Mouse (Mus musculus): ENCODE data around the gene Gnb2. TPM values are rescaled to one million over a fixed set of nuclear protein-coding genes. Genes with fewer than 3 reads are reported as not detected.

The Gnb2 gene
- total RNA-seq, 2 experiments from 2014 or later: 607 to 661 TPM

- no peak for DNase-seq (ENCODE audit: low spot score in 2 of 2)
Observed at GRCm38 (mm10) chr5:137523396-137524250, 9.7 kb downstream of the Gnb2 start.

GRCm38 (mm10) chr5:137522711-137523110 is 10.6 kb downstream of the Gnb2 start:
- no peak for DNase-seq (ENCODE audit: low spot score in 2 of 2)

DNA sequence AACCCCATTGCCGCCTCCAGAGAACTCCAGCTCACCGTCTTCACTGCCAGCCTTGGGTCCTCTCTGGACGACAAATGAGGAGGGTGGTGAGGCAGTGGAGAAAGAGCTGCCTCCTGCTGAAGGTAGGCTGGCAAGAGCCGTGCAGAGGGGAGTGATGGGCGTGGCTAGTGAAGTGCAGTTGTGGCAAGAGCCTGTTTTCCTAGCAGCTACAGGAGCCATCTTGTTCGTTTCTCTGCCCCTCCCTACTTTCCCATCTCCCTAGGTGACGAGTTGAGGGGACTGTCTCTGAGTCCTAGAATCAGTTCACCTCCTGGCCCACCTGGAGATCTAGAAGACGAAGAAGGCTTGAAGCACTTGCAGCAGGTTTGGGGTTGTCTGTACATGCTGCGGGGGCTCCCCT is 11.4 kb downstream of the Gnb2 start:
- no peak for DNase-seq (ENCODE audit: low spot score in 2 of 2)

DNA sequence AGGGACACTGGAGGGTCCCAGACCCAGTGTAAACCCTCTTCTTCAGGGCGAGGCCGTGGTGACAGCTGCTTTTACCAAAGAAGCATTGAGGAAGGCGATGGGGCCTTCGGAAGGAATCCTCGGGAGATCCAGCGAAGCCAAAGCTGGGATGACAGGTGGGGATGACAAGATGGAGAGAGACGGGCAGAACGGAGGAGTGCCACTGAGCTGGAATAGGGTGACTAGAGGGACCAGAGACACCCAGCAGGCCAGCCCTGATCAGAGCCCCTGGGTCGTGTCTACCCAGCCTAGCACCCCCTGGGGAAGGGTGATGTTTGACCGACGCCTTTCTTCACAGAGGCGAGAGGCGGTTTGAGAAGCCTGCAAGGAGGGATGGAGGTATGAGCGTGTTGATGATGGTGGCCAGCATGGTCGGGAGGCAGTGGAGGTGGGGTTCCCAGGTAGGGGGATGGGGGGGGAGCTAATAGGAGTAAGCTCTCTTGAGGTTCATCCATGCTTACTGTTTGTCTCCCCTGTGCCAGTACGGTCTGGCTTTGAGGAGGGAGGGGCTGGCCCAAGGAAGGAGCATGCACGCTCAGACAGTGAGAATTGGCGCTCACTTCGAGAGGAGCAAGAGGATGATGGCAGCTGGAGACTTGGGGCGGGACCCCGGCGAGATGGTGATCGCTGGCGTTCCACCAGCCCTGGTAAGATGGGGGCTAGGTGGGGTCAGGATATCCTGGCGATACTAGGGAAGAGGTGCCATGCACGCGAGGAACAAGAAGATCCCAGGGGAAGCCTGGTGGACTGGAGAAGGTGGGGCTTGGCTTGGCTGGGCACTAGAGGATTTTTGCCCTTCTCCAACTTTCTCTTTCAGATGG is 13.4 kb downstream of the Gnb2 start:
- DNase-seq (ENCODE audit: low spot score in 2 of 2): no peak

DNA sequence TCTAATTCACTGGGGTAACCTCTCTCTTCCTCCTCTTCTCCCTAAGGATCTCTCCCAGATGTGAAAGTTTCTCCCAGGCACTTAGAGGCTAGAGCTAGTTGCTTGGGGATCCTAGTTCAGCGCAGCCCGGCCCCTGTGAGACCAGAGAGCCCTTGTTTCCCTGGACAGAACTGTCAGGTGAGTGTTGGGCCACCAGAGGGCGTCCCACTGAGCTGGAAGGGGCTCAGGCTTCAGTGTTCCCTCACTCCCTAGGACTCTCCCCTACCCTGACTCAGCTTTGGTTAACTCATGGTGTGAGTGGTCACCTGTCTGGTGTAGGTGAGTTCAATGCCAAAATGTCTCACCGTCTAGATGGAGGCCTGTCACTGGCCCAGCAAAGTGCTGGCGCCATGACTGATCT is 14.9 kb downstream of the Gnb2 start, which contains the start of gene Gigyf1:
Gigyf1 (plus strand) TSS at position 113 of the 400 bp plus-strand sequence.
- DNase-seq (ENCODE audit: low spot score in 2 of 2): peak in 1 of 2 experiments; percentile 38

DNA sequence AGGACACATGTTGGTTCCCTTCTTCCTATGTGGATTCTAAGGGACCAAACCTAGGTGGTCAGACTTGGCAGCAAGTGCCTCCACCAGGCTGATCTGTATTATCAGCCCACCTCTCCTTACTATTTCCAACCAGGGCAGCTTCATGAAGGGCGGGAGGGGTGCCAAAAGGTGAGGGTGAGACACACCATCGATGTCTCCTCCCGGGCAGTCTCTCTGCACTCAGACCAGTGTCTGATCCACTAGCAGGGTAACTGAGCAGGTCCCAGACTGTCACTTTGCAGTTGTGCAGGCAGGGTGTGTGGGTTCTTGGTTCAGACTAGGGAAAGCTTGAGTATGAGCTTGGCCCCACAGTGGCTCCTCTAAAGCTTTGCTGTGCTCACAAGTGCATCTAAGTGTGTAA is 18.5 kb downstream of the Gnb2 start:
- no peak for DNase-seq (ENCODE audit: low spot score in 2 of 2)

DNA sequence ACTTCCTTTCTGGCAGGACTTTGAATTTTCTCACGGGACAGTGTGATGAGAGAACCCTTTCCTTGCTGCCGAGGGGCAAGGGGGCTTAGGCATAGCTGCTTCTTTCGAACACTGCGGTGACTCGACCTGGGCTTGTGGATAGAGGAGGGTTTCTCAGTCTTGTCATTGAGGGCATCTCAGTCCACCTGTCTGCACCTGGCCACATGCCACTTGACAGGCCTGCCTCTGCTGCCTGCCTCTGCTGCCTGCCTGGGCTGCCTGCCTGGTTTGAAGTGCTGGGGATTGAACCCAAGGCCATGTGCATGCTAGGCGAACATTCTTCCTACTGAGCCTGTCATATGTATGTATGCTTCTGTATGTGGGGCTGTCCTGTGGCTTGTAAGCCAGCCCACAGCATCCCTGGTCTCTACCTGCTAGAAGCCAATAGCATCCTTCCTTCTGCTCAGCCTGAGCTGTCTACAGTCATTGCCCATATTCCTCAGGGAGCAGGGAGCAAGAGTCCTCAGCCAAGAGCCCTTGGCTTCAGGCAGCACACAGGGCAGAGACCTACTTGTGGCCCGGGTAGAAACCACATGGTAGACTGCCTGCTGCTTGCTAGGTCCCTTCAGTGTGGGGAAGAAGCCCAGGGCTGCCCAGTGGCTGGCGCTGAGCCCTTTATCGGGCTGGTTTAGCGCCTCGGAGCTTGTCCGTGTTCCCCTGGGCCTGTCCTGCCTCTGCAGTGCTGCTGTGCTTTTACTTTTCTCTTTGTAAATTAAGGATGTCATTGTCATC is 19.2 kb downstream of the Gnb2 start:
- DNase-seq (ENCODE audit: low spot score in 2 of 2): no peak

DNA sequence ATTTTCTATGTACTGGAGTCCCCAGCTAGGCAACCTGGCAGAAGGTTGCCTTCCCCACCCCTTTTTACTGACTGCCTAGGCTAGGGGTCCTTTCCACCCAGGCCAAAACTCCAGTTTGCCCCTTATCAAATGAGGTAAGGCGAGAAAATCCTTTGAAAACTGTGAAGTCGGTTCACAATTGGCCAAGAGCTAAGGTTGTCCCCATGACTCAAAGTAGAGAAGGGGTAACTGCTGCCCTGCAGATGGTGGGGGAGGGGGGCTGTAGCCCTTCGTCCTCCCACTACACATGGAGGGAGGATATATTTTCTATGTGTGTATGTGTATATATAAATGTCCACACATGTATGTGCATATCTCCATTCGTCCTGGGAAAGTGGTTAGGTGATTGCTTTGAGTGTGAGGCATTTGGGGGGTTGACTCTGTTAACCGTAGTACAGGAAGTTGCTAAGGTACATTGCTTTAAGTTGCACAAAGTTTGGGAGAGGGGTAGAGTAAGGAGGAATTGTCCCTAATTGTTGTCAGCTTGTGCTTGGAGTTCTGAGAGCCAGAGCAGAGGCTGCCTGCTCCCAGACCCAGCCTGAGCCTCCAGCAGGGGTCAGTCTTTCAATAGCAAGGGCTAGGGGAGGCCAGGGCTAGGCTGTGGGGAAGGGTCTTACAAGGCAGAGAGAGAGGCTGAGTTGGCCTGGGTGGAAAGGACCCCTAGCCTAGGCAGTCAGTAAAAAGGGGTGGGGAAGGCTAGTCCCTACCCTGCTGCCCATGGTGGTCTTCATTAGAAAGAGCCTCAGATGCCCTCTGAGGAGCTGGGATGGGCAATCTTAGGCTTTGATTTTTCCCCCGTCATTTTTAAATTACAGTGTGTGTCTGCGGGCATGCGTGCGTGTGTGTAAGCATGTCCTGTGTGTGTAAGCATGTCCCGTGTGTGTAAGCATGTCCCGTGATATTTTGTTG is 20.2 kb downstream of the Gnb2 start:
- DNase-seq (ENCODE audit: low spot score in 2 of 2): no peak

DNA sequence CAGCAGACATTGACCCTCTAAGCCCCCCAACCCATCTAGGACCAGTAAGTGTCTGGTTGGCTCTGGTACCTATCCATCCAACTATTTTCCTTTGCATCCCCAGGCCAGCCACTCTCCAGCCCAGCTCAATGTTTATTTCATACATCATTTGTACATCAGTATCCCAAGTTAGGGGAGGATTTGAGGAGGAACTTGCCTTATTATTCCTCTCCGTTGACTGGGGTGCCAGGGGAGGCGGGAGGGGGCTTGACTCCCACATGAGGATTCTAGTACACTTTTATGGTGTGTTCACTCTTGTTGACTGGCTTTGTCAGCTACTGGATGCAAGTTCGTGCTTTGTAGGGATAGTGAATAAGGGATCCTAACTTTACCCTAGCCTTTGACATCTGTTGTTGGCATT is 21.6 kb downstream of the Gnb2 start:
- no peak for DNase-seq (ENCODE audit: low spot score in 2 of 2)

- peak in 1 of 2 experiments; percentile 52 for DNase-seq (ENCODE audit: low spot score in 2 of 2)
Observed at GRCm38 (mm10) chr5:137510573-137511390, 22.5 kb downstream of the Gnb2 start.

- peak; percentile 72 to 82 for DNase-seq (ENCODE audit: low spot score in 2 of 2)
Observed at GRCm38 (mm10) chr5:137510014-137510501, 23.3 kb downstream of the Gnb2 start.

DNA sequence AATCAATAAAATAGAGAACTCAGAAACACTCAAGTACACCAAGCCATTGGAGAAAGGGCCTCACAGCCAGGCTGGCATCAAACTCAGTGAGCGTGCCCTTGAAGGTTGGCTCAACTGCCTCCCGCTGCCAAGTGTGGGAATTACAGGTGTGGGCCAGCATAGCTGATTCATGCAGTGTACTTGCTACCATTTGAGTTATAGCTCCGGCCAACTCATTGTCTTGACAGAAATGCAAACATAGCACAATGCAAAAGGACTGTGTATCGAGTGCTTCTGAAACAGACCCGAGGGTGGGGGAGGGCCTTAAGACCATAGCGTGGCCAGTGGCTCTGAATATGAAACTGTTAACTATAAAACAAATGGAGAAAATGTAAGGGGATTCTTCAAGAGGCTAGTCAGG is 29.3 kb downstream of the Gnb2 start:
- no peak for DNase-seq (ENCODE audit: low spot score in 2 of 2)

DNA sequence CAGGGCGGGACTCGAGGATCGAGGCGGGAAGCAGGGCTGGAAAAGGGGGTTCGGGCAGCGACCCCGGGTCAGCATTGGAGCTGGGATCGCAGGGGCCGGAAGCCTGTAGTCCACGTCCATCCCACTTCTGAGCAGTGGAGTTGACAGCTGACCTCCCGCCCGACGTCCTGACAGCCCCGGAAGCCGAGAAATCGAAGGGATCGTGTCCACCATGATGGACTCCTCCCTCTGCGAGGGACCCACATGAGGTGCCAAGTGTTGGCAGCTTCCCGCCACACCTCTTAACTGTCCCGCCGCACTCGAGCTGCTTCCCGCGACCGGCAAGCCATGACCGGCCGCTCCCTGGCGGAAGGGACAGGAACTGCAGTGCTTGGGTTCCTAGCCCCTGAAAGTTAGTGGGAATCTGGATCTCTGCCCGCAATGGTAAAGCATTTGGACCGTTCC is 30.6 kb downstream of the Gnb2 start:
- peak; percentile 75 to 77 for DNase-seq (ENCODE audit: low spot score in 2 of 2)

DNA sequence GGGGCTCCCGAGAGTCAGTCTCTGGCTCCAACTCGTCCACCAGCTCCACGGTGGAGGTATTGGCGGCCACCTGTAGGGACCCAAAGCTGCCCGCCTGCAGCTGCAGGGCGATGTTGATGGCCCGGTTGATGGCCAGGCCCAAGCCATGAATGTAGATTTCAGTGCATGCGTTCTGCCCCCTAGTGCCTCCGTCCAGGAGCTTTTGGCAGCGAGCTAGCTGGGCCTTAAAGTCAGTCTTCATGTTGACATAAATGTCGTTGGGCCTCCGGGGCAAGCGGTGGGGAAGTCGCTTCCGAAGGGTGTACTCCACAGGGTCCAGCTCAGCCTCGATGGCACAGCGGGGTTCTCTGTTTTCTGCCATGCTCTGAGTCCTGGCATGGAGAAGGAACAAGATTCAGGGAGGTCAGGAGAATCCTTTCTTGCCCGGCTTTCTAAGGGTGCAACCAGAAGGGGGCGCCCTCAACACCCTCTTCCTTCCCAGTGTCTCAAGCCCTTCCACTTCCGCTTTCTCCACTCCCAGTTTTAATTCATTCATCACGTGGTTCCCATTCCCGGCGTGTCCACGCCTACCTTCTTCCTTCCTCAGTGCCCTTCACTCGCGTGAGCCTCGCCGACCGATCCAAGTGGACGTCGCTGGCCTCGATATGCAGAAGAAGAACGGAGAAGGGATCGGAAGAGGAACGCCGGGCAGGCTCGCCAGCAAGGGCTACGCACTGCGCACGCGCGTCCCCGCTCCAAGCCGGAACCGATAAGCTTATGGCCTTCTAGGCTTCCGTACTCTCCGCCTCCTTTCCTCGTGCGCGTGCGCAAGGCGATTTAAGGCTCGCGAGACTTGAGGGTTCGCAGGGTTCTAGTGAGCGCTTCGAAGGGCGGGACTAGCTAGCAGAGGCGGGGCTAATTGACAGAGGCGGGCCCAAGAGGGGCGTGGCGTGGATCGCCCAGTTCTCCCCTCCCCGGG is 31.3 kb downstream of the Gnb2 start, which contains the start of gene Pop7:
Pop7 (minus strand) TSS at position 810 of the 958 bp plus-strand sequence.
- peak; percentile 100 for DNase-seq (ENCODE audit: low spot score in 2 of 2)

DNA sequence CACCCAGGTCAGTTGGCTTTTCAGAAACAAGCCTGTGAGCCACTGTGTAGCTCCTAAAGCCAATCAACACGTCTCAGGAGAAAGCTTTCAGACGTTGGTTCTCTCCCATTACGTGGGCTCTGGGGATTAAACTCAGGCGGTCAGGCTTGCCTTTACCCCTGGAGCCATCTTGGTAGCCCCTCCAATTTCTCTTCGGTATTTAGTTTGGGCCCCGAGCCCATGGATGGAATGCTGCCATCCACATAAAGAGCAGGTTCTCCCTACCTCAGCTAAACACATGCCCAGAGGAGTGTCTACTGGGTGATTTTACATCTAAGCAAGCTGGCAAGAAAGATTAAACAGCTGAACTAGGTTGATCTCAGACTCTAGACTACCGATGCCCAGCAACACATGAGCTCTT is 33.1 kb downstream of the Gnb2 start:
- DNase-seq (ENCODE audit: low spot score in 2 of 2): no peak

- DNase-seq (ENCODE audit: low spot score in 2 of 2): no peak
Observed at GRCm38 (mm10) chr5:137493831-137494230, 39.5 kb downstream of the Gnb2 start.

DNA sequence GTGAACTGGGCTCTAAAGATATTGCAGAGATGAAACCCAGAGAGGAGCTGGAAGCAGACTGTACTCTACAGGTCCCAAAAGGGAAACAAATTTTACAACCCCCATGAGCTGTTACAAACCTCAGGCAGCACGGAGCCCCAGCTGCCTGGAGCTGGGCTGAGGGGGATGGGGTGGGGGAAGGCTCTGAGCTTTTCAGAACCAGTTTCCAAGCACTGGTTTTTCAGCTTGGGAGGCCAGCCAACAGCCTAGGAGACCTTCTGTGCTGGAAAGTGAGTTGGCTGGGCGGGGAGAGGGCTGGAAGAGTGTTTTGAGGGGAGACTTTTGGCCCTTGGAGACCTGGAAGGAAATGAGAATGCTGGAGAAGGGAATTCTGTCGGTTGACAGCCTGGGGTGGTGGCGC is 41.8 kb downstream of the Gnb2 start:
- no peak for DNase-seq (ENCODE audit: low spot score in 2 of 2)

DNA sequence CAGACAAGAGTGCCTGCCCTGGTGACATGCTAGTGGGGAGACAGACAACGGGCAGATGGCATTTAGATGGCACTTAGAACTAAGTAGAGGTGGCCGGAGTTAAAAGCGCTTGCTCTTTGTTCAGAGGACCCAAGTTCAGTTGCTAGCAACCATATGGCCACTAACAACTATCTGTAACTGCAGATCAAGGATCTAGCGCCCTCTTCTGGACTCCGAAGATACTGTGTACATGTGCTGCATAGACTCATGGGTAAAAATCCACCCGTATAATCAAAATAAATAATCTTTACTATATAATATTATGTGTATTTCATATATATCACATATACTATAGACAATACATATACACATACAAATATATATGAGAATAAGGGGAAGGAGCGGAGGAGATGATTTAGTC is 45.7 kb downstream of the Gnb2 start:
- DNase-seq (ENCODE audit: low spot score in 2 of 2): no peak
